Mouse (Mus musculus): Measurements from ENCODE around the gene Gm44503. TPM values are rescaled to one million over a fixed set of nuclear protein-coding genes. Genes with fewer than 3 reads are reported as not detected.

The Gm44503 gene
- polyA plus RNA-seq, 1 experiment from 2014 or later: not detected

DNA sequence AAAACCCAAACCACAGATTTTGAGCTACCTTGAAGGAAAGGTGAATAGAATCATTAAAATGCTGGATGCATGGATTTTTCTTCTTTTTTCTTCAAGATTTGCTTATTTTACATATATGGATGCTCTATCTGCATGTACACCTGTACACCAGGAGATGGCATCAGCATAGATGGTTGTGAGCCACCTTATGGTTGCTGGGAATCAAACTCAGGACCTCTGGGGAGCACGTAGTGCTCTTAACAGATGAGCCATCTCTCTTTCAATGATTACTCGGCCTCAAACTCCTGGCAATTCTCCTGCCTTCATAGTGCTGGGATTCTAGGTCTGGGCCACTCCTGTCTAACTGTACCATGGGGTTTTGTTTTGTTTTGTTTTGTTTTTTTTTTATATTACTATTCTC is 24.4 kb downstream of the Gm44503 start:
- Histone ChIP-seq H3K4me1 (peaks cover 17% of the 10 kb centered on the region), H3K4me2 (replicated peaks) (no peak overlapping the region), H3K27me3 (no peaks in the 10 kb centered on the region), H3K9ac (no peak overlapping the region), H3K27ac (no peak overlapping the region), H3K36me3 (no peaks in the 10 kb centered on the region), H3K9me3 (replicated peaks) (no peaks in the 10 kb centered on the region), H3K4me3 (no peak overlapping the region)
- no peak for ATAC-seq (ENCODE audit: low FRiP score)
- WGBS: 78% methylated on average over 2 of the region's 2 CpGs

- H3K4me2 ChIP-seq (replicated peaks): peak within 1 kb of the TSS; percentile 87
- H3K36me3 ChIP-seq: no peaks in the 10 kb centered on the region
- H3K27me3 ChIP-seq: no peaks in the 10 kb centered on the region
- H3K4me3 ChIP-seq: peak within 1 kb of the TSS; percentile 87
- peak within 1 kb of the TSS; percentile 83 for H3K9ac ChIP-seq
- under 1% methylated on average over 88 of the region's 88 CpGs for WGBS
- peaks cover 17% of the 10 kb centered on the region for H3K4me1 ChIP-seq
- ATAC-seq (ENCODE audit: low FRiP score): peak; percentile 99
- H3K9me3 ChIP-seq (replicated peaks): no peaks in the 10 kb centered on the region
- peak within 1 kb of the TSS; percentile 88 for H3K27ac ChIP-seq
Measured at GRCm38 (mm10) chr9:72985250-72986220, 26.9 kb downstream of the Gm44503 start, which contains the start of the genes Ccpg1os and Ccpg1. Ccpg1os (minus strand) TSS chr9:72985382. Ccpg1 (plus strand) TSS chr9:72985429.

DNA sequence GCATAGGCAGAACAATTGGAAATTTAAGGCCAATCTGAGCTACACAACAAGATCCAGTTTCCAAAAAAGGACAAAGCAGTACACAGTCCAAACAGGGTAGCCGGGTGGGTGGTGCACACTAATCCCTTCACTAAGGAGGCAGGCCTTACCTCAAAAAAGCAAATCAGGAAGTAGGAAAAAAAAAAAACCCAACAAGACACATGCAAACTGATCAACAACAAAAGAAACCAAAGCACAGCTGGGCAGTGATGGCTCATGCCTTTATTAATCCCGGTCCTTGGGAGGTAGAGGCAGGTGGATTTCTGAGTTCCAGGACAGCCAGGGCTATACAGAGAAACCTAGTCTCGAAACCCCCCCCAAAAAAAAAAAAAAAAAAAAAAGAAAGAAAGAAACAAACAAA is 29.1 kb downstream of the Gm44503 start:
- no peak for ATAC-seq (ENCODE audit: low FRiP score)
- WGBS: 72% methylated on average over 3 of the region's 3 CpGs
- H3K27me3 ChIP-seq: no peaks in the 10 kb centered on the region
- H3K36me3 ChIP-seq: no peaks in the 10 kb centered on the region
- no peak overlapping the region for H3K4me2 ChIP-seq (replicated peaks)
- no peak overlapping the region for H3K4me3 ChIP-seq
- peaks cover 17% of the 10 kb centered on the region for H3K4me1 ChIP-seq
- H3K27ac ChIP-seq: no peak overlapping the region
- H3K9ac ChIP-seq: no peak overlapping the region
- no peaks in the 10 kb centered on the region for H3K9me3 ChIP-seq (replicated peaks)

- H3K4me2 ChIP-seq (replicated peaks): no peak overlapping the region
Measured at GRCm38 (mm10) chr9:72988706-72989105, 30.1 kb downstream of the Gm44503 start.

DNA sequence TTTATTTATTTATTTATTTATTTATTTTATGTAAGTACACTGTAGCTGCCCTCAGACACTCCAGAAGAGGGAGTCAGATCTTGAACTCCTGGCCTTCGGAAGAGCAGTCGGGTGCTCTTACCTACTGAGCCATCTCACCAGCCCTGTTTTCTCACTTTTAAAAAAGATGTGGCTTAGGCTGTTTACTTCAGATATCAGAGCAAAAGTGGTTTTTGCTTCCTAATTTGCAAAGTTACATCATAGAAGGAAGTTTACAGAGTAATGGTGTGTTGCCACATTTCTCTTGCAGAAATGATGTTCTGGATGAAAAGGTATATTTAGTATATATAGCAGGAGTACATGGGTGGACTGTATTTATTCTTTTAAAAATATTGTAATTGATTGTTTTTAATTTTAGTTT is 32.8 kb downstream of the Gm44503 start:
- no peak overlapping the region for H3K4me3 ChIP-seq
- no peak overlapping the region for H3K27ac ChIP-seq
- ATAC-seq (ENCODE audit: low FRiP score): no peak
- H3K9me3 ChIP-seq (replicated peaks): no peaks in the 10 kb centered on the region
- no peak overlapping the region for H3K9ac ChIP-seq
- WGBS: 91% methylated on average over 2 of the region's 2 CpGs
- H3K27me3 ChIP-seq: no peaks in the 10 kb centered on the region
- H3K4me1 ChIP-seq: peaks cover 4% of the 10 kb centered on the region
- H3K4me2 ChIP-seq (replicated peaks): no peak overlapping the region
- H3K36me3 ChIP-seq: no peaks in the 10 kb centered on the region

More at GRCm38 (mm10) chr9:72988706-72989105, 30.1 kb downstream of the Gm44503 start:
- Histone ChIP-seq H3K27ac (no peak overlapping the region), H3K36me3 (no peaks in the 10 kb centered on the region), H3K9ac (no peak overlapping the region), H3K4me1 (peaks cover 17% of the 10 kb centered on the region), H3K4me3 (no peak overlapping the region), H3K9me3 (replicated peaks) (no peaks in the 10 kb centered on the region), H3K27me3 (no peaks in the 10 kb centered on the region)
- no peak for ATAC-seq (ENCODE audit: low FRiP score)
- WGBS: 85% methylated on average over 5 of the region's 5 CpGs

- no peak overlapping the region for H3K4me3 ChIP-seq
- H3K9ac ChIP-seq: no peak overlapping the region
- H3K36me3 ChIP-seq: no peaks in the 10 kb centered on the region
- H3K27me3 ChIP-seq: no peaks in the 10 kb centered on the region
- 83% methylated on average over 5 of the region's 5 CpGs for WGBS
- no peak overlapping the region for H3K27ac ChIP-seq
- H3K9me3 ChIP-seq (replicated peaks): no peaks in the 10 kb centered on the region
- no peak overlapping the region for H3K4me2 ChIP-seq (replicated peaks)
- no peak for ATAC-seq (ENCODE audit: low FRiP score)
- no peaks in the 10 kb centered on the region for H3K4me1 ChIP-seq
Measured at GRCm38 (mm10) chr9:72992576-72992975, 33.9 kb downstream of the Gm44503 start.

DNA sequence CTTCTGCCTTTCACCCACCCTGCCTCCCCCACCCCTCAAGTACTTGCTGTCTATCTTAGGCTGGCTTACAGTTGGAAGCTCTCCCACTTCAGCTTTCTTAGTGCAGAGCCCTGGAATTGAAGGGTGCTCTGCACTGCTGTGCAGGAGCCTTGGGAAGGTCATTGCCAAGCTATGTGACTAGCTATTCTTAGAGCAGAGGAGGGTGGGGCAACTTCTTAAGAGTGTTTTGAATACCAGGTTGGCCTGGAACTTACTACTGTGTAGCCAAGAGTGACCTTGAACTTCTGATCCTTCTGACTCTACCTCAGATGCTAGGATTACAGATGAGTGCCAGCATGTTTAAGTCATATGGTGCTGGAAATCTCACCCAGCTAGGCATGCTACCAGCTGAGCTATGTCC is 37.5 kb downstream of the Gm44503 start:
- no peaks in the 10 kb centered on the region for H3K9me3 ChIP-seq (replicated peaks)

GRCm38 (mm10) chr9:72996806-72997205 is 38.2 kb downstream of the Gm44503 start:
- H3K4me3 ChIP-seq: no peak overlapping the region
- H3K9ac ChIP-seq: no peak overlapping the region
- no peak overlapping the region for H3K4me2 ChIP-seq (replicated peaks)
- no peak for ATAC-seq (ENCODE audit: low FRiP score)
- WGBS: 55% methylated on average over 7 of the region's 7 CpGs
- H3K9me3 ChIP-seq (replicated peaks): no peaks in the 10 kb centered on the region
- no peaks in the 10 kb centered on the region for H3K27me3 ChIP-seq
- 0 out of 2 replicates have a peak, but pooled peaks cover 3% of the 10 kb centered on the region for H3K36me3 ChIP-seq
- H3K4me1 ChIP-seq: no peaks in the 10 kb centered on the region
- no peak overlapping the region for H3K27ac ChIP-seq

More for the DNA sequence above, 37.5 kb downstream of the Gm44503 start:
- H3K4me1 ChIP-seq: no peaks in the 10 kb centered on the region
- no peaks in the 10 kb centered on the region for H3K27me3 ChIP-seq
- no peak overlapping the region for H3K27ac ChIP-seq
- H3K9ac ChIP-seq: no peak overlapping the region
- H3K4me3 ChIP-seq: no peak overlapping the region
- ATAC-seq (ENCODE audit: low FRiP score): no peak
- H3K4me2 ChIP-seq (replicated peaks): no peak overlapping the region
- H3K36me3 ChIP-seq: 0 out of 2 replicates have a peak, but pooled peaks cover 3% of the 10 kb centered on the region

DNA sequence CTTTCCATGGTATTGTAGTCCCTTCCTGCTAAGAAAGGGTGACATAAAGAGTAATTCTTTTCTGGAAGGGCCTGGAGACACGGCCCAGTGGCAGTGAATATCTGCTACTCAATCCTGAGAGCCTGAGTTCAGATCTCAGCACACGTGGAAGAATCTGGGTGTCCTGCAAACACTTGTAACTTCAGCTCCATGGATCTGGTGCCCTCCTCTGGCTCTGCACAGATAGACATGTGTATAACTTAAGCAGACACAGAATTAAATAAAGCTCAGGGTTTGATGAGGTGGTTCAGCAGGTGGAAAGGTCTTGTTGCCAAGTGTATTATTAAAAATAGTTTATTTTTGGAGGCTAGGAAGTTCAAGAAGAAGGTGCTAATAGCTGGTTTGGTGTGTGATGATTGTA is 41.8 kb downstream of the Gm44503 start:
- H3K4me2 ChIP-seq (replicated peaks): no peak overlapping the region
- H3K4me1 ChIP-seq: no peaks in the 10 kb centered on the region
- H3K27me3 ChIP-seq: no peaks in the 10 kb centered on the region
- no peaks in the 10 kb centered on the region for H3K9me3 ChIP-seq (replicated peaks)
- no peak for ATAC-seq (ENCODE audit: low FRiP score)
- no peak overlapping the region for H3K9ac ChIP-seq
- WGBS: 81% methylated on average over 2 of the region's 2 CpGs
- no peak overlapping the region for H3K4me3 ChIP-seq
- no peak overlapping the region for H3K27ac ChIP-seq
- peaks cover 16% of the 10 kb centered on the region; the same call in 1 of the 2 replicates for H3K36me3 ChIP-seq

DNA sequence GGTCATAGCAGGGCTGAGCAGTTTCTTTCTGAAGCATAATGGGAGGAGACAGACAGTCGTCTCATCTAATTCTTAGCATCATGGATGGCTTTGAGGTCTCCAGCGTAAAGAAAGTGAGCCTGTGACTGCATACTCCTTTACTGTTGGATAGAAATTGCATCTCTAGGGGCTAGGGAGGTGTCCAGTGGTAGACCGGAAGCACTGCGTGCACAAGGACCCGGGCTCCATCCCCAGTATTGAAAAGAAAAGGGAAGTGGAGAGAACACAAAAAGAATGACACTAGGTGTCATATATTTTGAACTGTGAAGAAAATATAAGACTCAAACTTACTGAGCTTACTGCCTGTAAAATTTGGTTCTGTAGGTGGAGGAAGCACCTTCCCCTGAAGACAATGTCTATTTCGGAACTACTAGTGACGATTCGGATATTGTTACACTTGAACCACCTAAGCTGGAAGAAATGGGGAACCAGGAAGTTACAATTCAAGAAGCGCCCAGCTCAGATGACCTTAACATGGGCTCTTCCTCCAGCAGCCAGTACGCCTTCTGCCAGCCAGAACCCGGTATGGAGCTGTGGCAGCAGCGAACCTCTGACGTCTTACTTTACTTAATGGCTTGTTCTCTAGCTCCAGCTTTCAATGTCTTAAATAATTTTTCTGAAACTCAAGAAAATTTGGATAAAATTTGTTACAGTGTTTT is 42.8 kb downstream of the Gm44503 start:
- Histone ChIP-seq H3K9ac (no peak overlapping the region), H3K4me3 (no peak overlapping the region), H3K27me3 (no peaks in the 10 kb centered on the region), H3K36me3 (peaks cover 25% of the 10 kb centered on the region), H3K4me1 (no peaks in the 10 kb centered on the region), H3K27ac (no peak overlapping the region), H3K4me2 (replicated peaks) (no peak overlapping the region), H3K9me3 (replicated peaks) (no peaks in the 10 kb centered on the region)
- 91% methylated on average over 13 of the region's 13 CpGs for WGBS
- ATAC-seq (ENCODE audit: low FRiP score): no peak

GRCm38 (mm10) chr9:73002177-73002576 is 43.5 kb downstream of the Gm44503 start:
- Histone ChIP-seq H3K4me1 (no peaks in the 10 kb centered on the region), H3K4me3 (no peak overlapping the region), H3K9ac (no peak overlapping the region), H3K4me2 (replicated peaks) (no peak overlapping the region), H3K27ac (no peak overlapping the region), H3K36me3 (peaks cover 28% of the 10 kb centered on the region), H3K27me3 (no peaks in the 10 kb centered on the region), H3K9me3 (replicated peaks) (no peaks in the 10 kb centered on the region)
- no peak for ATAC-seq (ENCODE audit: low FRiP score)
- WGBS: 69% methylated on average over 3 of the region's 3 CpGs

- Histone ChIP-seq H3K27me3 (no peaks in the 10 kb centered on the region), H3K9ac (no peak overlapping the region), H3K4me1 (no peaks in the 10 kb centered on the region), H3K9me3 (replicated peaks) (no peaks in the 10 kb centered on the region), H3K4me3 (no peak overlapping the region), H3K27ac (no peak overlapping the region), H3K36me3 (peaks cover 31% of the 10 kb centered on the region), H3K4me2 (replicated peaks) (no peak overlapping the region)
- 86% methylated on average over 8 of the region's 8 CpGs for WGBS
- ATAC-seq (ENCODE audit: low FRiP score): no peak
Measured at GRCm38 (mm10) chr9:73004076-73004475, 45.4 kb downstream of the Gm44503 start.

Data from hindbrain, embryonic 12.5 days (tissue).